Mouse (Mus musculus) liver, adult 2 months (tissue): Measurements from ENCODE around the gene Nemp1.

Experiments
- CTCF ChIP-seq: fragments of 200-500 bp; IDR thresholded peaks from 2 replicates; pipeline ENCODE4 v1.5.1; 2011; ENCODE audit warnings: low read depth, low read length, control low read depth
- POLR2A ChIP-seq: fragments of 200-500 bp; IDR thresholded peaks from 2 replicates; pipeline ENCODE4 v1.6.1; 2011; ENCODE audit warnings: low read length, control low read depth; ENCODE audit not compliant: insufficient read depth; ENCODE audit errors: extremely low read depth

GRCm38 (mm10) chr10:127619119-127619721 is 47.5 kb upstream of the Nemp1 start:
- TF ChIP-seq POLR2A (0 out of 2 replicates have a peak, but pooled peaks have one; percentile 24), CTCF (no peak)
